Mouse (Mus musculus) hindbrain, embryonic 15.5 days (tissue): ENCODE data around the gene Obscn. TPM values are rescaled to one million over a fixed set of nuclear protein-coding genes. Genes with fewer than 3 reads are reported as not detected.

Experiments used
- ATAC-seq: fragments of 200-750 bp; cut with Nextera tagmentation; 2 replicates; pipeline ENCODE4 v1.8.0; 2017; ENCODE audit warnings: low read depth, moderate number of reproducible peaks, moderate TSS enrichment; ENCODE audit not compliant: low FRiP score
- H3K27ac ChIP-seq: fragments of 300-500 bp; sonication (generic); replicated peaks from 2 replicates; pipeline ENCODE4 v1.5.1; 2015; ENCODE audit warnings: mild to moderate bottlenecking, inconsistent platforms
- H3K27me3 ChIP-seq: fragments of 300-500 bp; sonication (generic); 2 replicates; pipeline ENCODE4 v1.6.1; 2015; ENCODE audit warnings: control low read depth, inconsistent platforms
- H3K36me3 ChIP-seq: fragments of 300-500 bp; sonication (generic); 2 replicates; pipeline ENCODE4 v1.6.1; 2015; ENCODE audit warnings: control low read depth, inconsistent platforms
- H3K4me1 ChIP-seq: fragments of 300-500 bp; sonication (generic); replicated peaks from 2 replicates; pipeline ENCODE4 v1.6.1; 2015; ENCODE audit warnings: control low read depth, inconsistent platforms
- H3K4me2 ChIP-seq: fragments of 300-500 bp; sonication (generic); 2 replicates; pipeline ENCODE4 v1.6.1; 2015; ENCODE audit warnings: moderate library complexity, mild to moderate bottlenecking, inconsistent platforms
- H3K4me3 ChIP-seq: fragments of 300-500 bp; sonication (generic); 2 replicates; pipeline ENCODE4 v1.5.1; 2015; ENCODE audit warnings: mild to moderate bottlenecking, inconsistent platforms
- H3K9ac ChIP-seq: fragments of 300-500 bp; sonication (generic); 2 replicates; pipeline ENCODE4 v1.6.1; 2015; ENCODE audit warnings: inconsistent platforms
- H3K9me3 ChIP-seq: fragments of 300-500 bp; sonication (generic); 2 replicates; pipeline ENCODE4 v1.6.1; 2016; ENCODE audit warnings: control low read depth, inconsistent platforms
- WGBS: fragments of 180-500 bp; shearing (Covaris S2); methylation state at CpG from one replicate; pipeline ENCODE4 v1.1.7; 2015; 5-methylcytosine and 5-hydroxymethylcytosine counted together
- polyA plus RNA-seq: library from polyadenylated mRNA; unstranded; fragments of >200 nt; fragmentation: Nextera tagmentation; extraction: Ambion mirVana; gene quantifications from 2 replicates; pipeline ENCODE4 v1.2.1, GENCODE M21; 2015

The Obscn gene
- polyA plus RNA-seq, 1 experiment from 2014 or later: 0.45 TPM

DNA sequence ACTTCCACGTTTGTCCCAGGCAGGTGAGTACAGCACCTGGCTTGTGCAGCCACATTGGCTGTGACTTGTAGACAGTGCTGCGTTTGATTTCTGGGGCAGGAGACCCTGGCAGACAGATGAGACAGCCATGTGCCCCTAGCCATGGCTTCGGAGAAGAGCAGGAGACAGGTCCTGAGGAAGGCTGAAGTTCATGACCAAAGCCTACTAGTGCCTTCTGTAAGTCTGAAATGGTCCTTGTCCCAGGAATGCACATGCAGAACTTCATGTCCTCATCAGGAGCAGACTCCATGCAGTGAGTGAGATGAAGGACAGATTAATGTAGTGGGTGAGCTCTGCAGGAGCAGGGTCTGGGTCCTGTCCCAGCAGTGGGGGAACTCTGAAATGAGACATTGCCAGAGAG is 144.3 kb downstream of the Obscn start:
- Histone ChIP-seq H3K9ac (no peak overlapping the region), H3K36me3 (peaks cover 28% of the 10 kb centered on the region), H3K4me3 (no peak overlapping the region), H3K9me3 (no peaks in the 10 kb centered on the region), H3K27ac (no peak overlapping the region), H3K4me2 (no peak overlapping the region), H3K4me1 (peaks cover 12% of the 10 kb centered on the region), H3K27me3 (peaks cover 8% of the 10 kb centered on the region; the same call in 1 of the 2 replicates)
- 86% methylated on average over 3 of the region's 3 CpGs for WGBS
- no peak for ATAC-seq

- H3K36me3 ChIP-seq: peaks cover 37% of the 10 kb centered on the region
- no peak overlapping the region for H3K4me3 ChIP-seq
- H3K9ac ChIP-seq: no peak overlapping the region
- no peak overlapping the region for H3K27ac ChIP-seq
- H3K4me2 ChIP-seq: no peak overlapping the region
- ATAC-seq: no peak
- no peaks in the 10 kb centered on the region for H3K9me3 ChIP-seq
- peaks cover 8% of the 10 kb centered on the region; the same call in 1 of the 2 replicates for H3K27me3 ChIP-seq
- 88% methylated on average over 9 of the region's 9 CpGs for WGBS
- peaks cover 12% of the 10 kb centered on the region for H3K4me1 ChIP-seq
Measured at GRCm38 (mm10) chr11:58990794-58991193, 145.4 kb downstream of the Obscn start.

DNA sequence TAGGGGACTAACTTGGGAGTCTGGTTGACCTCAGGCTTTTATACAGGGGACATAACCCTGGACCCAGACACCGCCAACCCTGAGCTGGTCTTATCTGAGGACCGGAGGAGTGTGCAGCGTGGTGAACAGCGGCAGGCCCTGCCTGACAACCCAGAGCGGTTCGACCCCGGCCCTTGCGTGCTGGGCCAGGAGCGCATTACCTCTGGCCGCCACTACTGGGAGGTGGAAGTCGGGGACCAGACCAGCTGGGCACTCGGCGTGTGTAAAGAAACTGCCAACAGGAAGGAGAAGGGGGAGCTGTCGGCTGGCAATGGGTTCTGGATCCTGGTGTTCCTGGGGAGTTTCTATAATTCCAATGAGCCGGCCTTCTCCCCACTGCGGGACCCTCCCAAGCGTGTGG is 146.1 kb downstream of the Obscn start:
- Histone ChIP-seq H3K27ac (no peak overlapping the region), H3K9ac (no peak overlapping the region), H3K36me3 (peaks cover 44% of the 10 kb centered on the region), H3K4me1 (peaks cover 12% of the 10 kb centered on the region), H3K4me2 (no peak overlapping the region), H3K27me3 (peaks cover 3% of the 10 kb centered on the region; the same call in 1 of the 2 replicates), H3K4me3 (no peak overlapping the region), H3K9me3 (no peaks in the 10 kb centered on the region)
- ATAC-seq: no peak
- WGBS: 88% methylated on average over 17 of the region's 17 CpGs

GRCm38 (mm10) chr11:58989166-58989565 is 147.0 kb downstream of the Obscn start:
- peaks cover 3% of the 10 kb centered on the region for H3K4me1 ChIP-seq
- WGBS: 95% methylated on average over 4 of the region's 4 CpGs
- ATAC-seq: no peak
- H3K27me3 ChIP-seq: no peaks in the 10 kb centered on the region
- H3K9ac ChIP-seq: no peak overlapping the region
- H3K27ac ChIP-seq: no peak overlapping the region
- peaks cover 51% of the 10 kb centered on the region for H3K36me3 ChIP-seq
- H3K9me3 ChIP-seq: no peaks in the 10 kb centered on the region
- H3K4me3 ChIP-seq: no peak overlapping the region
- H3K4me2 ChIP-seq: no peak overlapping the region

GRCm38 (mm10) chr11:58985299-58985917 is 150.8 kb downstream of the Obscn start:
- H3K36me3 ChIP-seq: peaks cover 66% of the 10 kb centered on the region
- no peak overlapping the region for H3K9ac ChIP-seq
- no peak overlapping the region for H3K27ac ChIP-seq
- 96% methylated on average over 3 of the region's 3 CpGs for WGBS
- H3K9me3 ChIP-seq: no peaks in the 10 kb centered on the region
- no peaks in the 10 kb centered on the region for H3K27me3 ChIP-seq
- ATAC-seq: no peak
- no peak overlapping the region for H3K4me3 ChIP-seq
- no peak overlapping the region for H3K4me2 ChIP-seq
- H3K4me1 ChIP-seq: peaks cover 17% of the 10 kb centered on the region

GRCm38 (mm10) chr11:58984657-58985056 is 151.5 kb downstream of the Obscn start:
- WGBS: 95% methylated on average over 7 of the region's 7 CpGs
- H3K27me3 ChIP-seq: no peaks in the 10 kb centered on the region
- H3K4me1 ChIP-seq: peaks cover 25% of the 10 kb centered on the region
- no peak overlapping the region for H3K4me3 ChIP-seq
- ATAC-seq: no peak
- peaks cover 60% of the 10 kb centered on the region for H3K36me3 ChIP-seq
- H3K4me2 ChIP-seq: no peak overlapping the region
- H3K9me3 ChIP-seq: no peaks in the 10 kb centered on the region
- H3K9ac ChIP-seq: no peak overlapping the region
- H3K27ac ChIP-seq: no peak overlapping the region

- H3K36me3 ChIP-seq: peaks cover 54% of the 10 kb centered on the region
- WGBS: 91% methylated on average over 6 of the region's 6 CpGs
- no peak overlapping the region for H3K4me2 ChIP-seq
- H3K9me3 ChIP-seq: no peaks in the 10 kb centered on the region
- no peak overlapping the region for H3K9ac ChIP-seq
- peaks cover 33% of the 10 kb centered on the region for H3K4me1 ChIP-seq
- ATAC-seq: no peak
- no peak overlapping the region for H3K4me3 ChIP-seq
- no peak overlapping the region for H3K27ac ChIP-seq
- no peaks in the 10 kb centered on the region for H3K27me3 ChIP-seq
Measured at GRCm38 (mm10) chr11:58983691-58984341, 152.4 kb downstream of the Obscn start.

DNA sequence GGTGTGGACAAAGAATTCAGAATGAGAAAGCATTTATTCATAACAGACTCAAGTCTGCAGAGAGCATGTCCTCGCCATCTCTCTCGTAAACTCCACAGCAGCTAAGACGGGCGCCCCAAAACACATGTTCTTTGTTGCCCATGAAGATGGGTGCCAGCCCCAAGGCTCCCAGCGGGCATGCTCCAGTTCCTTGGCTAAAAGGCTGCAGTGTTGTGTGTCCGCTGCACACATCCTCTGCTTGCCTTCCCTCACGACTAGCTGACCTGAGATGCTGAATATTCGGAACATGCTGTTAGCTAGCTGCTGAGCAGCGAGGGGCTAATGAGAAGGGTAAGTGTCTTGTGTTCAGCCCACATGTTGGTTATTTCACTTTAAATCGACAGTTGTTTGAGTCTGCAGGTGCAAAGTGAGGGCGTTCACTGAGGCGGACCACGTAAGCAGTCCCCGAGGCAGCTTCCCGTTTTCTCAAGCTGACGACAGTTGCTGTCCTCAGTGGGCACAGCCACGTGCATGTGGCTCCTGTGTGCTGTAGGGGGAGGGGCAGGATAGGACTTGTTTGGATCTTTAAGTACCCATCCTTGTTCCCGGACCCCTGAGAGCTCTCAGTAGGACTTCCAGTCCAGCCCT is 153.6 kb downstream of the Obscn start:
- peaks cover 44% of the 10 kb centered on the region for H3K36me3 ChIP-seq
- H3K4me2 ChIP-seq: no peak overlapping the region
- H3K9ac ChIP-seq: no peak overlapping the region
- H3K4me3 ChIP-seq: no peak overlapping the region
- 85% methylated on average over 18 of the region's 18 CpGs for WGBS
- H3K9me3 ChIP-seq: no peaks in the 10 kb centered on the region
- peaks cover 36% of the 10 kb centered on the region for H3K4me1 ChIP-seq
- no peaks in the 10 kb centered on the region for H3K27me3 ChIP-seq
- H3K27ac ChIP-seq: 0 out of 2 replicates have a peak overlapping the region, but pooled peaks have one; percentile 38
- no peak for ATAC-seq

- Histone ChIP-seq H3K27me3 (no peaks in the 10 kb centered on the region), H3K36me3 (peaks cover 38% of the 10 kb centered on the region), H3K27ac (0 out of 2 replicates have a peak overlapping the region, but pooled peaks have one; percentile 38), H3K4me2 (no peak overlapping the region), H3K4me3 (no peak overlapping the region), H3K9ac (no peak overlapping the region), H3K9me3 (no peaks in the 10 kb centered on the region), H3K4me1 (peaks cover 41% of the 10 kb centered on the region)
- WGBS: 56% methylated on average over 14 of the region's 14 CpGs
- ATAC-seq: no peak
Measured at GRCm38 (mm10) chr11:58981541-58982447, 154.4 kb downstream of the Obscn start.

DNA sequence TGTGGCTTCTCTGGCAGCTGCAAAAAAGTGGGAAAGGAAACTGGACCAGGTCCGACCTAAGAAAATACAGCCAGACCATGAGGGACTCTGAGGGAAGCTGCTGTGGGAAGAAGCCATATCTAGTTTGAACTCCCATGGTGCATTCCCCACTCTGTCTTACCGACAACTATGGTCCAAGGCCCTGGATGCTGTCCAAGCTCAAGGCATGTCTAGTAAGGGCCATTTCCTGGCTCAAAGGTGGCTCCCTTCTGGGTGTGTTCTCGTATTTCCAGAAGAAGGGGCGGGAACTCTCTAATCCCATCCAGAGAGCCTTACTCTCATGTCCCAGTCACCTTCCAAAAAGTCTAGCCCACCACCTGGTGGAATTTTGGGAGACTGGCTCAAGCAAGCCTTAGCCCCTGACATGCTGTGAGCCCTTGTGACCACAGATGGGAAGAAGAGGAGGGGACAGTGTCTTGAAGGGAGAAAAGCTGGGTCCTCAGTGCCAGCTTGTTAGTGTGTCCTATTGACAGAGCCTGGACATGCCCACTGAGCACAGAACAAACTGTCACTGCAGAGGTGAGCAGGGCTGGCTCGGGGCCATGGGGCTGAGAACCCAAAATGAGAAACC is 155.7 kb downstream of the Obscn start:
- ATAC-seq: no peak
- no peak overlapping the region for H3K9ac ChIP-seq
- H3K27ac ChIP-seq: no peak overlapping the region
- H3K4me3 ChIP-seq: no peak overlapping the region
- H3K4me1 ChIP-seq: peaks cover 49% of the 10 kb centered on the region
- 76% methylated on average over 5 of the region's 5 CpGs for WGBS
- peak overlapping the region; percentile 95 for H3K4me2 ChIP-seq
- H3K36me3 ChIP-seq: peaks cover 26% of the 10 kb centered on the region
- no peaks in the 10 kb centered on the region for H3K27me3 ChIP-seq
- H3K9me3 ChIP-seq: no peaks in the 10 kb centered on the region

GRCm38 (mm10) chr11:58979661-58980060 is 156.5 kb downstream of the Obscn start:
- no peak for ATAC-seq

More at GRCm38 (mm10) chr11:58979661-58980060, 156.5 kb downstream of the Obscn start:
- Histone ChIP-seq H3K4me1 (peaks cover 52% of the 10 kb centered on the region), H3K9me3 (no peaks in the 10 kb centered on the region), H3K36me3 (peaks cover 19% of the 10 kb centered on the region), H3K9ac (peak overlapping the region; percentile 95; the same call in 1 of the 2 replicates), H3K27me3 (no peaks in the 10 kb centered on the region), H3K4me3 (peak overlapping the region; percentile 97), H3K27ac (no peak overlapping the region), H3K4me2 (peak overlapping the region; percentile 95)
- 81% methylated on average over 7 of the region's 7 CpGs for WGBS
